Mouse (Mus musculus) spleen, postnatal 4 days (tissue): ENCODE measurements at regions not wholly inside any gene's neighbourhood (a gene's known extent, or its start where the extent isn't known, plus 50 kb on each side); places are given as distances from the start of the nearest gene placed in this dataset.

Experiments used
- DNase-seq, 2 experiments: peaks; one replicate each; pipeline ENCODE4 v3.0.0; 2022; ENCODE audit warnings: low spot score in 2 of 2

DNA sequence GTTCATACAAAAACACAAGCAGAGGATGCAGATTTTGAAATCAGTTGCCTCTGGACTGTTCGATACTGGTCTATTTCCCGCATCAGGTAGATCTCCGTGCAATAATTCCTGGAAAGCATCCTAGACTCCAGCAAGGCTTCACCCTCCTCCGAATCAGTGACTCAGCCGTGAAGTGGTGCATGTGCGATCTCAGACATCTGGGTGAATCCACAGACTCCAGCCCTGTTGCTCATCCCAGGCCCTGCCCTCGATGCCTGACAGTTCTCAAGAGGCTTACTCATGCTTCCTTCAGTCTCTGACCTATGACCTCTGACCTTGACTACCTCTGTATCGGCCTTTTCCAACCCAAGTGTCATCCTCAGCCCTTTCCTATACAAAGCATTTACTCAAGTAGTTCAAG, 68.1 kb upstream of the Ankrd55 start:
- DNase-seq = no peak

DNA sequence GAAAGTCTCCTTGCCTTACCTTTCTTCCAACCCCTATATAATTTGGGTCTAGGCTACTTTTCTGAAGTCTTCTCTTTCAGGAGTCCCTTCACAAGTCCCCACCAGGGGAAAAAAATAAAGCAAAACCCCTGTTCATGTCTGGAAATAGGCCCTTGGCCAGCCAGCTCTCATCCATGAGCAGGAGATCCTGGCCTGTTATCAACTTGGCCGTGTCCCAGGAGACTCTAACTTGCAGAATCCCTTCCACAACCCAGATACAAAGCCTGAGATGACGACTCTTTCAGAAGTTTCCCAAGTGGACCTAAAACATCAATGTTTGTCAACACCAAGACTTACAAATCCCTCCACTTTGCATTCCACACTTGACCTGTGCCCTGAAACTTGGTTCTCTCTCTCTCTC, 64.6 kb upstream of the Ankrd55 start:
- DNase-seq = no peak

DNA sequence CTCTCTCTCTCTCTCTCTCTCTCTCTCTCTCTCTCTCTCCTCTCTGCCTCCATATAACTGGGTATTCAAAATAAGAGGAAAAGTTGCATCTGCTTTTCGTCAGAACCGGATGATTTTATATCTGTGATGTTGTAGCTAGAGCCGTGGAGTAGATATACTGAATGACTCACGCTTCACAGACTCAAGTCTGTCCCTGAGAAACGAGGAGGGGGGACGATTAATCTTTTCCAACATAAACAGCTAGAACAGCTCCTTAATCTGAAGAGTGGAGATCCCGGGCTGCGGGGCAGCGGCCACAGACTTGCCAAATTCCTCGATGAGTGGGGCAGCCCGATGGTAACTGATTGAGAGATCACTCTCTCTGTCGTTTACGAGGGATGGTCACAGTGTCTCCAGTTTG, 60.5 kb upstream of the Ankrd55 start:
- no peak for DNase-seq

DNA sequence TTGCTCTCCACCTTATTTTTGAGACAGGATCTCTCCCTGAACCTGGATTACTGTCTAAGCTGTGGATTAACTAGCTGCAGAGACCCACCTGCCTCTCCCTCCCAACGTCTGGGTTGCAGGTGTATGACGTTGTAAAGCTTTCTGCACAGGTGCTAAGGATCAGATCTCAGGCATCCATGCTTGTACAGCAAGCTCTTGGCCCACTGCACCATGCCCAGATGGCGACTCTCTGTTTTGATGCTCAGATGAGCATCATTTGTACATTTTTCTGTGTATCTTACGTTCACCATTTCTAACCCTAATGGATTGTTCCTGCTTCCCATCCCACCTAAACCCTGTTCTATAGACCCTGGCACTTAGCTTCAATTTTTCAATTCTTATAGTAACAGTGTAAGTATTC, 59.4 kb upstream of the Ankrd55 start:
- no peak for DNase-seq

DNA sequence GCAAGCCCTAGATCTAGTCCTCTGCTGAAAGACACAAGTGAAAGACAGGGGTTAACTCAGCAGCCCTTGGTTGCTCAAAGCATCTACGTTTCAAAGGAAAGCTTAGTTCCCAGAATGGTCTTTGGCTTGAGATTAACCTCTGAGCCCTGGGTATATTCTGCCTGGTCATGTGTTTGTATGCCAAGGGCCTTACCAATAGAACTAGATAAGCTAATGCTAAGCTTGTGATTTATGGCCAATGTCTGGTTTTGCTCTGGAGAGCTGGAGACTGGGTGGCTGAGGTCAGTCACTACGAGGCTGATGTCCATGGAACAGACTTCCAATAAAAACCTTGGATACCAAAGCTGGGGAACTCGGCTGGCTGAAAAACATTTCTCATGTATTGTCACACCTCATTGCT, 58.1 kb upstream of the Ankrd55 start:
- DNase-seq = no peak

DNA sequence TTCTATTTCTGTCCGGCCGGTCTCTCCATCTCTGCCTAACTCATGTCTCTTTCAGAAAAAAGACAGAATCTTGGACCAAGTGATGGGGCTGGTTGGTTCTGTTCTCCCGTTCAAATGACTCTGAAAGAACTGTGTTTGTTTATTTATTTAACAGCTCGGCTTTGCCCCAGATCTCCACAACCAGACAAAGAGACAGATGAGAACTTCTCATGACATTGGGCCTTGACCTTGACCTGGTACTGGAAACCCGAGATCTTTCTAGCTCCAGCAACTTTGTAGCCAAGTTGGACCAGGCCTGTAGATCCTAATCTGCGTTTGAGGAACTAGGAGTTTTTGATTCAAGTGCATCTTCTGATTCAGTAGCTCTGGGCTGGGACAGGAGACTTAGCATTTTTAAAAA, 53.6 kb upstream of the Ankrd55 start:
- DNase-seq = no peak

DNA sequence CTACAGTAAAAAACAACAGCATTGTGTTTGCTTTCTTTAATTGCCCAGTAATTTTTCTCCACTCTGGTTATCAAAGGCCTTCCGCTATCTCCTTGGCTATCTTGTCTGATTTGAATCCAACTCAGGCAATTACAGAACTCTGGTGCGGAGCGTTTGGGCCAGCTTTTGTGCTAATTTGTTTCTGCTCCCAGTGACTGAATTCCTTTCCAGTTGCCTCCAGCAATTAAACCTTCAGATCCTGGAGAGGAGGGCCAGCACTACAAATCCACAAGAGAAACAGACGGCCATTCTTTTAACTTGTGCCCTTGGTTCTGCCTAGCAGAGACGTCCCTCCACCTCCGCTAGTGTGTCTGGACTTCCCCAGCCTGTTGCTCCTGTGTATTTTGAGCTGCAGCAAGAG, 51.3 kb upstream of the Ankrd55 start:
- no peak for DNase-seq

DNA sequence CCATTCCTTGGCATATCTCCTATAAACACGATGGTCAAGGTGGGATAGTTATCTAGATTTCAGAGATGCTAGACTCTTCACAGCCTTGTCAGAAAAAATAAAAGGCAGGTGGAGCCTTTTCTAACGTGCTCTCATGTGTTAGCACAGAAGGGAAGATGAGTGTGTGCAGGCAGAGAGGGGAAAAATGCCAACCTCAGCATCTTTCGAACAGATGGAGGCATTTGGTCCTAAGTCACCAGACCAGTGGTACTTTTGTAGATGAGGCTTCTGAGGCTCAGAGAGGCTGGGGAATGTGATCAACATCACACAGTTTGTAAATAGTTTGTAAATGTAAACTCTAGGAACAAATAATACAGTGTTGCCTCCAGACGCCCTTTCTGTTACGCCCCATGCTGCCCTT, 50.9 kb upstream of the Ankrd55 start:
- no peak for DNase-seq

DNA sequence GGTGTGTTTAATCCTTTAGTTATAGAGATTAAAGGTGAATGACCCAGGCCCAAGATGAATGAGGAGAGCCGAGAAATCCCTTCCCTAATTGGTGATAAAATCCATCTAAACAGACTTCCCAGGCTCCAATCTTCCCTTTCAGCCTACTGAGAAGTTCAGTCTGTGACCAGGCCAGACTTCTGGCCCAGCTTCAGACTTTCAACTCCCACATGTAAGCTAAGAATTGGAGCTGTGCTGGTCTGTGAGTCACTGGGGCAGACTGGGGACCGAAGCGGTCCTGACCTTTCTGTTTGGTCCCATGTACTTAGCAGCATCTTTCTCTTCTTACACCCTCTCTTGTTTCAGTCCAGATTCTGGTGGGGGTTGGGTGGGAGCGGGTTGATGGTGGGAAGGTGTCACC, 50.3 kb upstream of the Ankrd55 start:
- DNase-seq = no peak
